Mouse (Mus musculus) neural tube, embryonic 14.5 days (tissue): ENCODE data around the gene Gm3139. TPM values are rescaled to one million over a fixed set of nuclear protein-coding genes. Genes with fewer than 3 reads are reported as not detected.
"Not testable (repeated sequence)": the region's sequence is repeated elsewhere in the genome, so short reads cannot be mapped to it uniquely, and the experiment has no call there.

Source experiments
- ATAC-seq: fragments of 200-750 bp; cut with Nextera tagmentation; 2 replicates; pipeline ENCODE4 v1.8.0; 2017; ENCODE audit warnings: low read depth, mild to moderate bottlenecking, moderate TSS enrichment, moderate library complexity
- H3K27ac ChIP-seq: fragments of 300-500 bp; sonication (generic); 2 replicates; pipeline ENCODE4 v1.5.1; 2014; ENCODE audit warnings: low read depth, mild to moderate bottlenecking, control low read depth, low read length, moderate library complexity, mixed read lengths
- H3K27me3 ChIP-seq: fragments of 300-500 bp; sonication (generic); 2 replicates; pipeline ENCODE4 v1.6.1; 2014; ENCODE audit warnings: low read length; ENCODE audit not compliant: control insufficient read depth, insufficient read depth
- H3K36me3 ChIP-seq: fragments of 300-500 bp; sonication (generic); 2 replicates; pipeline ENCODE4 v1.6.1; 2014; ENCODE audit warnings: low read length, mixed read lengths; ENCODE audit not compliant: control insufficient read depth, insufficient read depth
- H3K4me1 ChIP-seq: fragments of 300-500 bp; sonication (generic); 2 replicates; pipeline ENCODE4 v1.6.1; 2014; ENCODE audit warnings: low read length; ENCODE audit not compliant: control insufficient read depth, insufficient read depth
- H3K4me2 ChIP-seq: fragments of 300-500 bp; sonication (generic); 2 replicates; pipeline ENCODE4 v1.6.1; 2014; ENCODE audit warnings: mild to moderate bottlenecking, low read depth, low read length, control low read depth
- H3K4me3 ChIP-seq: fragments of 300-500 bp; sonication (generic); 2 replicates; pipeline ENCODE4 v1.5.1; 2014; ENCODE audit warnings: low read depth, low read length, control low read depth, mixed read lengths
- H3K9ac ChIP-seq: fragments of 300-500 bp; sonication (generic); replicated peaks from 2 replicates; pipeline ENCODE4 v1.6.1; 2014; ENCODE audit warnings: low read depth, mild to moderate bottlenecking, control low read depth, low read length, mixed read lengths
- H3K9me3 ChIP-seq: fragments of 300-500 bp; sonication (generic); 2 replicates; pipeline ENCODE4 v1.6.1; 2016; ENCODE audit warnings: low read length; ENCODE audit not compliant: control insufficient read depth
- WGBS: fragments of 180-500 bp; shearing (Covaris S2); extraction: QIAGEN DNeasy Blood & Tissue Kit; methylation state at CpG from one replicate; pipeline ENCODE4 v1.1.7; 2014; 5-methylcytosine and 5-hydroxymethylcytosine counted together
- polyA plus RNA-seq: library from polyadenylated mRNA; unstranded; fragments of >200 nt; fragmentation: Nextera tagmentation; extraction: Ambion mirVana; gene quantifications from 2 replicates; pipeline ENCODE4 v1.2.1, GENCODE M21; 2014

The Gm3139 gene
- not detected in 2 replicates for polyA plus RNA-seq

DNA sequence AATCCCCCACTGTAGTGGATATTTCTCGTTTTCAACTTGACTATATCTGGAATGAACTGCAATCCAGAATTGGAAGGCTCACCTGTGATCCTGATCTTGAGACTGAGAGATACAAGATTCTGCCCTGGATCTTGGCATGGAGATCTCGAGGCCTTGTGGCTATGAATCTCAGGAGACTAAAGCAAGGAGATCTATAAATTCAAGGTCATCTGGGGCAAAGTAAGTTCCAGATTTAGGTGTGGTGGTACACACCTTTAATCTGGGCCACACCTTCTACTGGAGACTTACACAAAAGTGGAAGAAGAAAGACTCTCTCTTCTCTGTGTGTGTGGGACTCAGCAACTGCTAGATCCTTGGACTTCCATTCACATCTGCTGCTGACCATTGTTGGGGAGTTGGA lies at the start of gene Gm3139:
Gm3139 (plus strand) TSS at position 301 of the 400 bp plus-strand sequence.
- not testable (repeated sequence) for H3K9me3 ChIP-seq, H3K4me2 ChIP-seq, H3K9ac ChIP-seq, ATAC-seq, H3K27ac ChIP-seq, H3K36me3 ChIP-seq, H3K4me3 ChIP-seq, H3K4me1 ChIP-seq, H3K27me3 ChIP-seq
- no CpG with 5 or more reads among the region's 2 CpGs for WGBS

Other genes starting within 250 kb of the Gm3139 start
- not detected in 2 replicates for gene A430089I19Rik, start 219.5 kb upstream of the Gm3139 start, polyA plus RNA-seq
- not detected in 2 replicates for gene Gm6502, start 211.9 kb upstream of the Gm3139 start, polyA plus RNA-seq
- gene AA792892, start 186.5 kb upstream of the Gm3139 start, polyA plus RNA-seq, result not detected in 2 replicates
- not detected in 2 replicates for gene Gm7682, start 80.5 kb upstream of the Gm3139 start, polyA plus RNA-seq
- not detected in 2 replicates for gene Gm3147, start 90.1 kb downstream of the Gm3139 start, polyA plus RNA-seq
- not detected in 2 replicates for gene Gm6509, start 97.7 kb downstream of the Gm3139 start, polyA plus RNA-seq
- not detected in 2 replicates for gene Gm6205, start 122.1 kb downstream of the Gm3139 start, polyA plus RNA-seq